Mouse (Mus musculus) small intestine, adult 2 months (tissue): ENCODE data around the gene Cd247.

Experiments used
- CTCF ChIP-seq: fragments of 200-500 bp; IDR thresholded peaks from 2 replicates; pipeline ENCODE4 v1.5.1; 2012; ENCODE audit warnings: low read depth, mild to moderate bottlenecking, control low read depth, inconsistent platforms, low read length, moderate library complexity, mixed read lengths; ENCODE audit not compliant: insufficient replicate concordance, insufficient read length; ENCODE audit errors: extremely low read depth
- POLR2A ChIP-seq: fragments of 200-500 bp; IDR thresholded peaks from 2 replicates; pipeline ENCODE4 v1.6.1; 2012; ENCODE audit warnings: low read depth, mild to moderate bottlenecking, control low read depth, inconsistent platforms, low read length, moderate library complexity

- TF ChIP-seq CTCF = no peak
- no peak for TF ChIP-seq POLR2A
These were observed 64.7 kb downstream of the Cd247 start for GRCm38 (mm10) chr1:165853131-165853721.
